Mouse (Mus musculus) cortical plate, adult 2 months (tissue): ENCODE measurements around the gene Ubtd2. TPM values are rescaled to one million over a fixed set of nuclear protein-coding genes. Genes with fewer than 3 reads are reported as not detected.
A peak's percentile ranks its signal among the peaks of the same experiment; 100 is the strongest.

Experiments used
- H3K27ac ChIP-seq: fragments of 200-500 bp; 2 replicates; pipeline ENCODE4 v1.5.1; 2012; ENCODE audit warnings: low read length, control low read depth, inconsistent platforms; ENCODE audit not compliant: insufficient read depth
- H3K4me1 ChIP-seq: fragments of 200-500 bp; 2 replicates; pipeline ENCODE4 v1.6.1; 2011; ENCODE audit warnings: low read length; ENCODE audit not compliant: control insufficient read depth, insufficient read depth
- H3K4me3 ChIP-seq: fragments of 200-500 bp; 2 replicates; pipeline ENCODE4 v1.5.1; 2011; ENCODE audit warnings: mild to moderate bottlenecking, low read length, control low read depth; ENCODE audit not compliant: insufficient read depth
- CTCF ChIP-seq: fragments of 200-500 bp; IDR thresholded peaks from 2 replicates; pipeline ENCODE4 v1.5.1; 2011; ENCODE audit warnings: mild to moderate bottlenecking, control low read depth, low read length; ENCODE audit not compliant: insufficient read depth; ENCODE audit errors: extremely low read depth
- POLR2A ChIP-seq: fragments of 200-500 bp; IDR thresholded peaks from 2 replicates; pipeline ENCODE4 v1.6.1; 2011; ENCODE audit warnings: mild to moderate bottlenecking, low read length, control low read depth; ENCODE audit not compliant: insufficient read depth; ENCODE audit errors: extremely low read depth
- polyA plus RNA-seq: library from polyadenylated mRNA; depleted of rRNA; stranded (reverse); fragments of >200 nt; gene quantifications from 2 replicates; pipeline ENCODE4 v1.2.3, GENCODE M21; 2012; rRNA removed

Ubtd2 gene
- polyA plus RNA-seq, 1 experiment, result 31.8 TPM

DNA sequence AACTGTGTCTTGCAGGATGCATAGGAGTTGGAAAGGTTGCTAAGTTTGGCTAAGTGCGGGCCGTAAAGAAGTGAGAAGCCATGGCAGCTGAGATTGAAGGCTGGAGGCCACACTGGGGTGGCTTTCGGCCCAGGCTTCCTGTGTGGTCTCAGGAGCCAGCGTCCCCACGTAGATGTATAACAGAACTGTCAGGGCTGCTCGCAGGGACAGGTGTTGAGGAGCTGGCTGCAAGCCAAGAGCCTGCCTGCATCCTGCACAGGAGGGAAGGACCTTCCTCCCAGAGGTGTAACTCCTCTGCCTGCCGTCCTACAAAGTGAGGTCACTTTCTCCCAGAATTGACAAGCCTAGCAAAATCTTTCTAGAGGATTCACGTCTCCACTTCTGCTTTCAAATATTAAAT lies 103.5 kb downstream of the Ubtd2 start:
- Histone ChIP-seq H3K4me1 (no peaks in the 10 kb centered on the region), H3K27ac (no peak overlapping the region), H3K4me3 (no peak overlapping the region)
- TF ChIP-seq POLR2A, result no peak
- no peak for TF ChIP-seq CTCF

DNA sequence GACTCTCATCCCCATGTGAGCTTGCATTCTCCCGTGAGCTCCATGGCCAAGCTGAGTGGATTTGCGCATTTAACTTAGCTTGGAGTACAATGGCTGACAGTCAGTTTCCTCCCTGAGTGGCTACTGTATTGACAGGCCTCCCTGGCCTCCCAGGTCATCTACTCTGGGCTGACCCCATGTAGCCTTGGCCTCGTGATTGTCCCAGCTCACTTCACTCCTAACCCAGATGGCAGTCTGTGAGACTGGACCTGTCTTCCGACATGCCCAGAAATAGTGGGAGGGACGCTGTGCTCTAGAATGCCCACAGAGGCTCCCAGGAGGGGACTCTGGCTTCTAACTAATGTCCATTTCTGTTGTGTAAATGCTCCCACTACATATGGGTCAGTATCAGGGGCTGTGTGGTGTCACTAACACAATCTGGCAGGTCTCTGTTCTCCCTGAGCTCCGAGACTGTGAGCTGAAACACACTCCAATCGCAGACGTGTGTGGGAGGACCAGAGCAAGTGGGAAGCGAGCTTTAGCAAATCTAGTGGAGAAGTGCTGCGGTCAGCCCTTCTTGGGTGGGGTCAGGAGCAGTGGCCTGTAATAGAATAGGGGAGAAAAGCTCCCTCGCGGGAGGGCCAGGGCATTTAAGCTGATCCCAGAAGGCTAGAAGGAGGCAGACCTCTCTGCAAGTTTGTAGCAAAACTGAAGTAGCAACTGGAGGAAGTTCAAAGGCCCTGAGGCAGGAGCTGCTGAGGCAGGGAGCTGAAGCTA lies 105.0 kb downstream of the Ubtd2 start:
- Histone ChIP-seq H3K4me3 (no peak overlapping the region), H3K27ac (no peak overlapping the region), H3K4me1 (no peaks in the 10 kb centered on the region)
- TF ChIP-seq POLR2A (no peak), CTCF (no peak)

DNA sequence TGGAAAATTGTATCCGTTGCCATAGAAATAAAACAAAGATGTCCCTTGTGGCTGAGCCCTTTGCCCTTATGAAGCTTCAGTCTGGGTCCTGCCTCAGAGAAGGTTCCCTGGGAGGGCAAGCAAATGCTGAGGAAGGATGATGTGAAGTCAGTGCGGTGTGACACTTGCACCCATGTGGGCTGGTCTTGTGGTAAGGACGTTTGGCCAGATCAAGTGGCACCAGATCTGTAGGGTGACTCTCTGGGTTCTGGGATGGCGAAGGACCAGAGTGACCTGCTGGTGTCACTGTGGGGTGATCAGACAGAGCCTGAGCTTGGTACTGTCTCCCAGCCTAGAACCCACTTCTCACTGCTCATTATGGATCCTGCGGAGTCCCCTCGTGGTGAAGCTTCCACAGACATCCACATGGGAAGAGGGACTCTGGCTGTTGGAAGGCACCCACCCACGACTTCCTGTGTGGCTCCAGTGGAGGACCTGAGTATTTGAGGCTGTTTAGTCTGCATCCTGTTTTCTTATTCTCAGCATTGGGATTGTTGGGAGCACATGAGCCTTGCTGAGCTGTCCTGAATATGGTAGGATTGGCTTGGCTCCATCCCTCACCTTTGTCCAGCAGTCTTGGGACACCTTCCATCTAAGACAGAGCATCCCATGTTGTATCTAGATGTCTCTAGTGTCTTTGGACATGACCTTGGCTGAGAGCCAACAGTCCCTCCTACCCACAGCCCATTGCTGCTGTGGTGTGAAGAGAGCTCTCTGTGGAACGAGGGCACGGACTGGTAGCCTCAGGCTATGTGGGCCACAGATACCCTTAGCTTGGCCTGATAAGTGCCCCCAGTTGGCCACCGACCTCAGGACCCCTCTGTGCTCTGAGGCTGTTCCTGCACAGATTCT lies 106.5 kb downstream of the Ubtd2 start:
- Histone ChIP-seq H3K27ac (no peak overlapping the region), H3K4me1 (peaks cover 1% of the 10 kb centered on the region; the same call in 1 of the 2 replicates), H3K4me3 (no peak overlapping the region)
- no peak for TF ChIP-seq POLR2A
- no peak for TF ChIP-seq CTCF

DNA sequence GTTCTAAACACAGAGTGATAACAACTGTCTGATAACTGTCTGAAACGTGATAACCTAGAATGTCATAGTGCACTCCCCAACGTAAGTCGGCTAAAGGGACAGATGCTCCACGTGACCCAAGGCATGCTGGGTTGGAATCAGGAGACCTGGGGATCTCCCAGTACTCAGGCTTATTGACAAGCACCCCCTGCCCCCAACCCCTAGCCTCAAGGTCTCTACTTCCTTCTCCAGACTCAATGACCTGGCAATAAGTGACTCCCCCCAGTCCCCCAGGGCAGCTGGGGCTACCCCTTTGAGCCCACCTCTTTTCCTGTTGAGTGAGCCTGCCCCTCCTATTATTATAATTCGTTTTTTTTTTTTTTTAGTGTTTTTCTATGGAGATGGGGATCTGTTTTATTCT lies 107.5 kb downstream of the Ubtd2 start:
- Histone ChIP-seq H3K4me1 (peaks cover 3% of the 10 kb centered on the region; the same call in 1 of the 2 replicates), H3K27ac (no peak overlapping the region), H3K4me3 (no peak overlapping the region)
- no peak for TF ChIP-seq POLR2A
- no peak for TF ChIP-seq CTCF

DNA sequence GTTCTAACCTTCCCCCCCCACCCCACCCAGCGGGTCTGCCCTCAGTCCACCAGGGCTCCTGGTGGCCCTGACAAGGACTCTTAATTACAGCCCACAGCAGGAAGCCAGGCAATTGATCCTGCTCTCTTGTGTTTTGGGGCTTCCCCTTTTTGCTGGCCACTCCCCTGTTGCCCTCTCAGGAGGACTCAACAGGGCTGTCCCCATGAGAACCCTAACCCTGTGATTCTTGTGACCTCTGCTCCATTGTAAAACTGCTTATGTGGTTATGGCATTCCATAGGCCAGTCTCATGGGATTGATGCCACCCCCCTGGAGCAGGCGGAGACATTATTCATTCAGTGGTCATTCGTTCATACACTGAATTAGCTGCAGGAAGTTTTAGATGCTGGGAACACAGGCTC lies 108.5 kb downstream of the Ubtd2 start:
- TF ChIP-seq CTCF (no peak), POLR2A (no peak)

DNA sequence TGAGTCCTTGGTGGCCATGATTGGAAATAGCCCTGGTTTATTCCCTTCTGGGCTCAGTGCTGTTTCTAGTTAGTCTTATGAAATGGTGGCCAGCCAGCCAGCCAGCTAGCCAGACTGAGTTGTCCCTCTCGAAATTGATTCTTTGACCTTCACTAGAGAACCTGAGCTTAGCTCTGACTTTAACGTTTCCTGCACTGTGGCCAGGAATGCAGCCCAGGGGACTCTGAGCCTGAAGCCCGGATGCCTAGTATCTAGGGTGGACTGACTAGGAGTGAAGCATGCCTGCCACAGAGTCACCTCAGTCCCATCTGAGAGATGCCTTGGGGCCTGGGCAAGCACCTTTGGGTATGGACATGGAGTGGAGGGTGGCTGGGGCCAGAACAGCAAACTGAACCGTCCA lies 109.5 kb downstream of the Ubtd2 start:
- peaks cover 3% of the 10 kb centered on the region; the same call in 1 of the 2 replicates for H3K4me1 ChIP-seq
- no peak overlapping the region for H3K4me3 ChIP-seq
- H3K27ac ChIP-seq, result peak overlapping the region; percentile 39; the same call in 1 of the 2 replicates
- TF ChIP-seq POLR2A, result no peak
- TF ChIP-seq CTCF, result no peak

More for the DNA sequence above, 108.5 kb downstream of the Ubtd2 start:
- Histone ChIP-seq H3K4me1 (peaks cover 3% of the 10 kb centered on the region; the same call in 1 of the 2 replicates), H3K27ac (no peak overlapping the region), H3K4me3 (no peak overlapping the region)

DNA sequence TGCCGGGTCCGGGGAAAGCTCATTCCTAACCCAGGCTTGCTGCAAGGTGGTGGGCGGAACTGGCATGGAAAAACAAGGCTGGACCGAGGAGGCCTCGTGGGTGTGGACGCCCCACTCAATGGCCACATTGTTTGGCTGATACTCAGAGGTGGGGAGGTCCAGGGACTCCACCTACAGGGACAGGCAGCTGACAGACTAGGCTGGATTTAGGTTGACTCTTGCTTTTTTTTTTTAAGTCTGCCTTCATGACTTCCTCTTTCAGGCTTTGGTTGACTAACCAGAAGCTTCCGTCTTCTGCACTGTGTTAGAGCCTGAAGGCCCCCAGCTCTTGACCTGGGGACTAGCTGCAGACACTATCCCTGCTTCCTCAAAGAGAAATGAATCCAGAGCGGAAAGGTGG lies 109.9 kb downstream of the Ubtd2 start:
- Histone ChIP-seq H3K27ac (peak overlapping the region; percentile 39; the same call in 1 of the 2 replicates), H3K4me1 (peaks cover 3% of the 10 kb centered on the region; the same call in 1 of the 2 replicates), H3K4me3 (no peak overlapping the region)
- TF ChIP-seq POLR2A (no peak), CTCF (no peak)

DNA sequence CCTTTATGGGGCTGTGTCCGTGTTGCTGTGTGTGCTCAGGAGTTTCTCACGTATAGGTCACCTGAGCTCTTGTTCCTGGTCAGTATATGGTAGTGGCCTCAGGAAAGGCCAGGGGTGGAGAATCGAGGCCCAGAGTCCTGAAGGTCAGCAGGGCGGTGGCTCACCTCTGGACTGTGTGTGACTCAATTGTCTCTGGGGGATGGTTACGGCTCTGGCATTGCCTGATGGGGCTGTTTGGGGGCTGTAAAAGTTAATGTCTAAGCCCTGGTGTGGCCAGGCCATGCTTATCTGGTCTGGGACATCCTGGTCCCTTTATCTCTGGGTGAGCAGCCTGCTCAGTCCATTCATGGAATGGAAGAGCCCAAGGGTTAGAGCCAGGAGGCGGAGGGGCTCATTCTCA lies 111.0 kb downstream of the Ubtd2 start:
- Histone ChIP-seq H3K4me1 (peaks cover 3% of the 10 kb centered on the region; the same call in 1 of the 2 replicates), H3K4me3 (no peak overlapping the region)
- no peak for TF ChIP-seq POLR2A
- TF ChIP-seq CTCF, result no peak

More for the DNA sequence above, 111.0 kb downstream of the Ubtd2 start:
- H3K27ac ChIP-seq, result no peak overlapping the region

Other genes with a start within 250 kb of the Ubtd2 start
- gene Snrnp25, start 250.0 kb upstream of the Ubtd2 start, polyA plus RNA-seq, result 51.8 and 57.0 TPM in 2 replicates
- gene Rhbdf1, start 233.1 kb upstream of the Ubtd2 start, polyA plus RNA-seq, result 25.6 and 26.9 TPM in 2 replicates
- gene Mpg, start 228.9 kb upstream of the Ubtd2 start, polyA plus RNA-seq, result 14.2 and 15.4 TPM in 2 replicates
- 78.7 and 80.9 TPM in 2 replicates for gene Nprl3, start 187.7 kb upstream of the Ubtd2 start, polyA plus RNA-seq
- 0.15 and 0.21 TPM in 2 replicates for gene Hba-x, start 179.0 kb upstream of the Ubtd2 start, polyA plus RNA-seq
- gene Hba-a1, start 171.9 kb upstream of the Ubtd2 start, polyA plus RNA-seq, result 139 and 197 TPM in 2 replicates
- gene Hbq1b, start 168.4 kb upstream of the Ubtd2 start, polyA plus RNA-seq, result 1.9 and 2.1 TPM in 2 replicates
- 389 and 531 TPM in 2 replicates for gene Hba-a2, start 158.9 kb upstream of the Ubtd2 start, polyA plus RNA-seq
- gene Hbq1a, start 155.3 kb upstream of the Ubtd2 start, polyA plus RNA-seq, result 3.0 and 3.5 TPM in 2 replicates
- 8.6 and 8.7 TPM in 2 replicates for gene Sh3pxd2b, start 107.5 kb upstream of the Ubtd2 start, polyA plus RNA-seq
- 0.31 and 0.68 TPM in 2 replicates for gene Efcab9, start 76.7 kb downstream of the Ubtd2 start, polyA plus RNA-seq
- 5.7 and 6.1 TPM in 2 replicates for gene Stk10, start 77.9 kb downstream of the Ubtd2 start, polyA plus RNA-seq
- 78.4 and 81.5 TPM in 2 replicates for gene Fbxw11, start 187.4 kb downstream of the Ubtd2 start, polyA plus RNA-seq